Mouse (Mus musculus) liver, adult 2 months (tissue): ENCODE results near the gene Dgke. TPM values are rescaled to one million over a fixed set of nuclear protein-coding genes. Genes with fewer than 3 reads are reported as not detected.

Experiments
- DNase-seq: peaks from one replicate; pipeline ENCODE4 v3.0.0-alpha.2; 2011; ENCODE audit warnings: low read depth, low spot score; ENCODE audit errors: extremely low read depth
- H3K27ac ChIP-seq: fragments of 200-500 bp; replicated peaks from 2 replicates; pipeline ENCODE4 v1.5.1; 2012; ENCODE audit warnings: low read depth, mild to moderate bottlenecking, control low read depth, inconsistent platforms, low read length; ENCODE audit not compliant: insufficient read depth
- H3K27me3 ChIP-seq: fragments of 200-500 bp; 2 replicates; pipeline ENCODE4 v1.6.1; 2012; ENCODE audit warnings: mild to moderate bottlenecking, moderate library complexity, low read length, inconsistent platforms; ENCODE audit not compliant: control insufficient read depth, insufficient read depth
- H3K36me3 ChIP-seq: fragments of 200-500 bp; 2 replicates; pipeline ENCODE4 v1.6.1; 2012; ENCODE audit warnings: low read length, inconsistent platforms; ENCODE audit not compliant: control insufficient read depth, insufficient read depth
- H3K4me1 ChIP-seq: fragments of 200-500 bp; 2 replicates; pipeline ENCODE4 v1.6.1; 2011; ENCODE audit warnings: low read length; ENCODE audit not compliant: control insufficient read depth, insufficient read depth
- H3K4me3 ChIP-seq: fragments of 200-500 bp; 2 replicates; pipeline ENCODE4 v1.5.1; 2011; ENCODE audit warnings: low read depth, mild to moderate bottlenecking, control low read depth, low read length, moderate library complexity; ENCODE audit not compliant: insufficient read depth
- H3K79me2 ChIP-seq: fragments of 200-500 bp; 2 replicates; pipeline ENCODE4 v1.6.1; 2012; ENCODE audit warnings: inconsistent platforms, mild to moderate bottlenecking, low read length, moderate library complexity; ENCODE audit not compliant: control insufficient read depth, insufficient read depth
- H3K9ac ChIP-seq: fragments of 200-500 bp; 2 replicates; pipeline ENCODE4 v1.6.1; 2012; ENCODE audit warnings: low read depth, mild to moderate bottlenecking, control low read depth, inconsistent platforms, low read length
- CTCF ChIP-seq: fragments of 200-500 bp; IDR thresholded peaks from 2 replicates; pipeline ENCODE4 v1.5.1; 2011; ENCODE audit warnings: low read depth, low read length, control low read depth
- POLR2A ChIP-seq: fragments of 200-500 bp; IDR thresholded peaks from 2 replicates; pipeline ENCODE4 v1.6.1; 2011; ENCODE audit warnings: low read length, control low read depth; ENCODE audit not compliant: insufficient read depth; ENCODE audit errors: extremely low read depth
- WGBS: fragments of 180-500 bp; shearing (Covaris S2); methylation state at CpG from one replicate; pipeline ENCODE4 v1.1.7; 2018; 5-methylcytosine and 5-hydroxymethylcytosine counted together
- polyA plus RNA-seq: library from polyadenylated mRNA; depleted of rRNA; stranded (reverse); fragments of >200 nt; gene quantifications from 2 replicates; pipeline ENCODE4 v1.2.3, GENCODE M21; 2012
- total RNA-seq: library from RNA; depleted of rRNA; stranded (reverse); fragments of >200 nt; gene quantifications from 2 replicates; pipeline ENCODE4 v1.2.3, GENCODE M21; 2014

Gene Dgke
- total and polyA plus RNA-seq, 2 experiments, result 0.69 to 0.74 TPM

DNA sequence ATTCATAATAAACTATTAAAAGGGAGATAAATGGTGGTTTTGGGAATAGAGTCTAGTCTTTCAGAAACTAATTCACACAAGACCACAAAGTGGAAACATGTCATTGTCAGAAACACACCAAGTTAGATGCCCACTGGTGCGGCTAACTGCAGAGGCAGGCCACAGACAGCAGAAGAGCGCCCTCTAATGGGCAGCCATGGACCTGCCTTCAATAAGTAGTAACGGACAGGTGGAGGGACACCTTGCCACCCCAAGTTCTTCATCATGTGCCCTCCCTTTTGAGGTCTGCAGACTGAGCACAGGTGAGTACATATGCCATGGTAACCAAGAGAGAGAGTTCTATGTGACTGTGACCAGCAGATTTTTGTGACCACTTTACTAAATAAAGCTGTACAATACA lies 27.3 kb downstream of the Dgke start:
- peak; percentile 98 for TF ChIP-seq CTCF
- no peak for TF ChIP-seq POLR2A
- no peaks in the 10 kb centered on the region for H3K27me3 ChIP-seq
- H3K27ac ChIP-seq, result no peak overlapping the region
- no peaks in the 10 kb centered on the region for H3K4me1 ChIP-seq
- H3K4me3 ChIP-seq, result no peak overlapping the region
- H3K9ac ChIP-seq, result no peak overlapping the region
- H3K36me3 ChIP-seq, result peaks cover 2% of the 10 kb centered on the region; the same call in 1 of the 2 replicates
- WGBS, result 8% methylated on average over 3 of the region's 3 CpGs
- DNase-seq, result peak; percentile 41
- H3K79me2 ChIP-seq, result no peaks in the 10 kb centered on the region

DNA sequence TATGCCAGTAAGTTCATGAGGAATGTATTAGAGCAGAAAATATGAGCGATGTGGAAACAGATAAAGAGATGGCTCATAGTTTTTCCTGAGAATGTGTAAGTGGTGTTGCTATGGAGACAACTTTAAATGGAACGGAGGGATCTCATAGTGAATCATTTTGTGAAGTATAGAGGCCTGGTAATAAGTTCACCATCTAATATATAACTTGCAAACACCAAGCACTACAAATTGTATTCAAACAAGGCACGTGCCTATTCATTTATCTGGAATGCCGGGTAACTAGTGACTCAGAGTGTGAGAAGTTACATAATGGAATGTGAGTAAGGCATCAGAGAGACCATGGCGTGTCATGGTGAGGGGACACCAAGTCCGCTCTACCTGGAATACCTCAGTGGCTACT lies 28.2 kb downstream of the Dgke start:
- no peak overlapping the region for H3K27ac ChIP-seq
- H3K27me3 ChIP-seq, result no peaks in the 10 kb centered on the region
- DNase-seq, result no peak
- no peaks in the 10 kb centered on the region for H3K79me2 ChIP-seq
- no peak for TF ChIP-seq CTCF
- no peak for TF ChIP-seq POLR2A
- H3K9ac ChIP-seq, result no peak overlapping the region
- no peak overlapping the region for H3K4me3 ChIP-seq
- H3K36me3 ChIP-seq, result peaks cover 2% of the 10 kb centered on the region; the same call in 1 of the 2 replicates
- H3K4me1 ChIP-seq, result no peaks in the 10 kb centered on the region
- WGBS, result 94% methylated on average over 6 of the region's 6 CpGs

DNA sequence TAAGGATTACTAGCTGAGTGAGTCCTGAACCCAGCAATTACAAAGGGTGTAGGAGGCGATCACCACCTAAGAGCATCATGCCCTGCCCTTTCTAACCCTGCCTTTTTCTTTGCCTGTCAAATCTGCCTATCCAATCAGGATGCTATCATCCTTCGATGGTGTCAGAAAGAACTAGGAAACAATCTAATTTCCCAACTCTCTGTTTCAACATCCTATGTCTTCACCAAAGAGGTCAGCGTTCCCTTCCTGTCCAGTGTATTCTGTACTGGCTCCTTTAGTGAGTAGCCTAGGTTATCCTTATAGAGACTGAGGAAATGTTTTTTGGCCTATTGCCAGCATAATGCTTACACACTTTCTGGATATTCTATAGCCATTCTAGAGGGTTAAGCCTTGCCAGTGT lies 31.1 kb downstream of the Dgke start:
- DNase-seq, result no peak
- TF ChIP-seq POLR2A (no peak), CTCF (no peak)
- WGBS, result 31% methylated on average over 3 of the region's 3 CpGs

DNA sequence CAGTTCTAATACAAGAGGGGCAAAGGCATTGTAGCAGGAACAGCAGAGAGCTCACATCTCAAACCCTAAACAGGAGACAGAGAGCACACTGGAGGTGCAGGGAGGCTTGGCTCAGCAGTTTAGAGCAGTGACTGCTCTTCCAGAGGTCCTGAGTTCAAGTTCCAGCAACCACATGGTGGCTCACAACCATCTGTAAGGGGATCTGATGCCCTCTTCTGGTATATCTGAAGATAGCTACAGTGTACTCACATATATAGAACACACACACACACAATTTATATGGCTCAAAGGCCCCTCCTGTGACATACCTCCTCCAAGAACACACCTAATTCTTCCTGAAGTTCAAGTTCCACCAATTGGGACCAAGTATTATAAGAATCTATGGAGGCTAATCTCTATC lies 32.1 kb downstream of the Dgke start:
- H3K36me3 ChIP-seq, result no peaks in the 10 kb centered on the region
- no peaks in the 10 kb centered on the region for H3K79me2 ChIP-seq
- no peak overlapping the region for H3K4me3 ChIP-seq
- no peaks in the 10 kb centered on the region for H3K4me1 ChIP-seq
- TF ChIP-seq CTCF, result peak; percentile 14; the same call in 1 of the 2 replicates
- no peak for TF ChIP-seq POLR2A
- H3K9ac ChIP-seq, result no peak overlapping the region
- DNase-seq, result no peak
- no peak overlapping the region for H3K27ac ChIP-seq
- no peaks in the 10 kb centered on the region for H3K27me3 ChIP-seq

More for the DNA sequence above, 31.1 kb downstream of the Dgke start:
- H3K27ac ChIP-seq, result no peak overlapping the region
- peaks cover 2% of the 10 kb centered on the region; the same call in 1 of the 2 replicates for H3K36me3 ChIP-seq
- H3K4me3 ChIP-seq, result no peak overlapping the region
- H3K79me2 ChIP-seq, result no peaks in the 10 kb centered on the region
- H3K27me3 ChIP-seq, result no peaks in the 10 kb centered on the region
- H3K9ac ChIP-seq, result no peak overlapping the region
- H3K4me1 ChIP-seq, result no peaks in the 10 kb centered on the region

- TF ChIP-seq POLR2A (no peak), CTCF (no peak)
- Histone ChIP-seq H3K36me3 (no peaks in the 10 kb centered on the region), H3K27ac (no peak overlapping the region), H3K79me2 (no peaks in the 10 kb centered on the region), H3K27me3 (no peaks in the 10 kb centered on the region), H3K4me3 (no peak overlapping the region), H3K4me1 (no peaks in the 10 kb centered on the region), H3K9ac (no peak overlapping the region)
- WGBS, result 66% methylated on average over 1 of the region's 1 CpGs
- no peak for DNase-seq
These were observed 35.5 kb downstream of the Dgke start for GRCm38 (mm10) chr11:89031189-89031588.

DNA sequence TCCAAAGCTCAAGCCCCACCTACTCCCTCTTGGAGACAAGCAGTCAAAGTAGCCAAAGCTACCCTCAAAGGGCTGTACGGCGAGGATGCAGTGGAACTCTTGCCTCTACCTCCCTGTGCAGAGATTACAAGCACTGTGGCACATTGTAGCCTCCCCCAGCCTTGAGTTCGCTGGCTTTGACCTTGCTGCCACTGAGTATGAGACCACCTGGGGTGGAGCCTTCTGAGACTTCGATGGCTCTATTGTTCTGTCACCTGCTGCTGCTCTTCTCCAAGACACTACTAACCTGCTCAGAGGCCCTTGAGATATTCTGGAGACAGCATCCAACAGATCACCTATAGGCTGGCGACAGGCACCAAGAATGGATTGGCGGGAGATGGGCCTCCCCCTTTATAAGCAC lies 36.1 kb downstream of the Dgke start:
- H3K79me2 ChIP-seq, result no peaks in the 10 kb centered on the region
- no peaks in the 10 kb centered on the region for H3K27me3 ChIP-seq
- no peak overlapping the region for H3K4me3 ChIP-seq
- no peaks in the 10 kb centered on the region for H3K36me3 ChIP-seq
- no peak overlapping the region for H3K27ac ChIP-seq
- no peak for TF ChIP-seq POLR2A
- no peak for TF ChIP-seq CTCF
- WGBS, result 90% methylated on average over 6 of the region's 6 CpGs
- H3K9ac ChIP-seq, result no peak overlapping the region
- no peaks in the 10 kb centered on the region for H3K4me1 ChIP-seq
- no peak for DNase-seq
